In the genomic region with DNA sequence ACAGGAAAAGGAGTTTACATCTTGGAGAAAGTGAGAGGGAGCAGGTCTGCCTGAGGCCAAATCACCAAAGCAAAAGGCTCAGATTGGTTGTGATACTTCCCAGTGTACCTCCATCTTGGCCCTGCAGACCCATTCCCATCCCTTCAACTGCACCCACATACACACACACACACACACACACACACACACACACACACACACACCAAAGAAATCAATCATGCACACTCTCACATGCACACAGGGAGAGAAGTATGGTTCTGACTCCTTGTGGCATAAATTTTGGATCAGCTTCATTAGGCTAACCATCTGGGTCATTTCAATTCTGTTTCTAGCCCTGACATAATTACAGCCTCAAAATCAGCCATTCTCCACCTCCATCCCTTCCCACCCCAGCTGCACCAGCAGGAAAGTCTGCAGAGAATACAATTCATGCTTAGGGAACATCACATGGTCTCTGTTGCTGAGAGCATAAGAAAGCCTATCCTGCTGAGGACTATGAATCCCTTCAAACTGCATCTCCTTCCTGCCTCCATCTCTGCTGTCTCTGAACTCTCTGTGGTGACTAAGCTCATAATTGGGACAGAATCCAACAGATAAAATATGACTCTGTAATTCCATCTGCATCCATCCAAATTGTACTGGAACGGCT, we compare ENCODE assay signal across 9 mouse cellular contexts.
A peak's percentile ranks its signal among the peaks of the same experiment; 100 is the strongest.
DNase-seq lines count a peak whose midpoint lies in the region; ATAC-seq and TF ChIP-seq lines count a peak whose summit lies in the region.
"Had no signal": no experiment of that assay in that cellular context is flagged by ENCODE, and none has a peak within 500 bp of the region (broad histone marks: within the 10 kb centered on the region; RNA-seq: fewer than 3 reads in every experiment).

No protein-coding gene starts in this region.

- no peaks in the 10 kb centered on the region for H3K36me3 ChIP-seq in kidney, embryonic 16.5 days (ENCODE audit: insufficient read depth, low read length)
- H3K36me3 ChIP-seq in liver, postnatal 0 days (replicated peaks; ENCODE audit: insufficient read depth, low read length) = no peaks in the 10 kb centered on the region

- 43% methylated on average over 1 of the region's 1 CpGs for WGBS in kidney, embryonic 16.5 days
- 77% methylated on average over 1 of the region's 1 CpGs for WGBS in liver, postnatal 0 days (ENCODE audit: insufficient replicate concordance)

- no peak overlapping the region for H3K4me2 ChIP-seq in kidney, embryonic 16.5 days (replicated peaks; ENCODE audit: low read depth, low read length)
- no peak overlapping the region for H3K4me2 ChIP-seq in liver, postnatal 0 days (ENCODE audit: low read depth, low read length)

- no peak overlapping the region for H3K9ac ChIP-seq in kidney, embryonic 16.5 days (replicated peaks; ENCODE audit: low read length)
- no peak overlapping the region for H3K9ac ChIP-seq in liver, postnatal 0 days (replicated peaks)

- TF ChIP-seq EP300 in liver, postnatal 0 days (IDR thresholded peaks at IDR 0.05; ENCODE audit: low read depth) = no peak

- H3K27ac ChIP-seq in kidney, embryonic 16.5 days (ENCODE audit: low read length) = peak overlapping the region; percentile 17; the same call in 1 of the 2 replicates
- H3K27ac ChIP-seq in liver, postnatal 0 days (ENCODE audit: low read depth) = no peak overlapping the region
- H3K27ac ChIP-seq: macrophage had no signal

- no peak for DNase-seq in cerebellum, postnatal 4 days (ENCODE audit: low spot score in 2 of 2)
- no peak for DNase-seq in kidney, adult 18-20 months
- DNase-seq in right cerebral cortex, adult 18-20 months = peak; percentile 18
- no peak for DNase-seq in right cerebral cortex, postnatal 4 days
- peak; percentile 50 for DNase-seq in telencephalon, adult 2 months (ENCODE audit: low read depth, low spot score)
- no peak for DNase-seq in liver, postnatal 0 days

- H3K4me3 ChIP-seq in kidney, embryonic 16.5 days (ENCODE audit: low read length) = no peak overlapping the region
- H3K4me3 ChIP-seq in liver, postnatal 0 days (ENCODE audit: low read depth, low read length) = no peak overlapping the region

- H3K4me1 ChIP-seq in kidney, embryonic 16.5 days (ENCODE audit: insufficient read depth, low read length) = no peaks in the 10 kb centered on the region
- H3K4me1 ChIP-seq in liver, postnatal 0 days (ENCODE audit: insufficient read depth) = no peaks in the 10 kb centered on the region

- no peak for TF ChIP-seq CTCF in liver, postnatal 0 days (IDR thresholded peaks at IDR 0.05; ENCODE audit: low read depth)

- no peaks in the 10 kb centered on the region for H3K27me3 ChIP-seq in kidney, embryonic 16.5 days (ENCODE audit: insufficient read depth, low read length)
- H3K27me3 ChIP-seq in liver, postnatal 0 days (ENCODE audit: insufficient read depth, low read length) = no peaks in the 10 kb centered on the region

- ATAC-seq in cerebellum, adult (ENCODE audit: insufficient number of reproducible peaks, low FRiP score, low TSS enrichment) = peak; percentile 58; the same call in 1 of the 2 replicates
- peak; percentile 82 for ATAC-seq in kidney, embryonic 16.5 days (ENCODE audit: low FRiP score, low TSS enrichment)
- ATAC-seq in liver, postnatal 0 days = no peak

- H3K9me3 ChIP-seq in kidney, embryonic 16.5 days (ENCODE audit: low read length) = no peaks in the 10 kb centered on the region
- no peaks in the 10 kb centered on the region for H3K9me3 ChIP-seq in liver, postnatal 0 days (ENCODE audit: low read length)

Comparison
In these comparisons a context has a peak if more than half of its experiments do, and no peak if none do; other contexts are left out.
1. DNase-seq: peak in right cerebral cortex, adult 18-20 months (single experiment) and telencephalon, adult 2 months (single experiment); none in cerebellum, postnatal 4 days (0 of 2), kidney, adult 18-20 months (single experiment), right cerebral cortex, postnatal 4 days (single experiment) and liver, postnatal 0 days (single experiment).